Mouse (Mus musculus): ENCODE data around the gene Selenov. TPM values are rescaled to one million over a fixed set of nuclear protein-coding genes. Genes with fewer than 3 reads are reported as not detected.
"Not testable (repeated sequence)": the region's sequence is repeated elsewhere in the genome, so short reads cannot be mapped to it uniquely, and the experiment has no call there.

Gene Selenov
- polyA plus RNA-seq, 1 experiment from 2014 or later, result not detected

GRCm38 (mm10) chr7:28263786-28264185, 27.2 kb downstream of the Selenov start:
- Histone ChIP-seq H3K27ac (ENCODE audit: poor library complexity, severe bottlenecking) (no peak overlapping the region), H3K4me1 (replicated peaks) (peaks cover 4% of the 10 kb centered on the region), H3K9me3 (replicated peaks) (no peaks in the 10 kb centered on the region; the same call in 1 of the 2 replicates), H3K27me3 (replicated peaks) (no peaks in the 10 kb centered on the region), H3K4me3 (no peak overlapping the region), H3K36me3 (no peaks in the 10 kb centered on the region), H3K4me2 (no peak overlapping the region), H3K9ac (no peak overlapping the region)
- no peak for ATAC-seq (ENCODE audit: insufficient number of reproducible peaks, low FRiP score)
- 4% methylated on average over 13 of the region's 15 CpGs for WGBS

- ATAC-seq (ENCODE audit: insufficient number of reproducible peaks, low FRiP score), result no peak
- Histone ChIP-seq H3K4me3 (no peak overlapping the region), H3K4me1 (replicated peaks) (no peaks in the 10 kb centered on the region), H3K27ac (ENCODE audit: poor library complexity, severe bottlenecking) (no peak overlapping the region), H3K4me2 (no peak overlapping the region), H3K36me3 (no peaks in the 10 kb centered on the region), H3K9ac (no peak overlapping the region), H3K9me3 (replicated peaks) (no peaks in the 10 kb centered on the region; the same call in 1 of the 2 replicates), H3K27me3 (replicated peaks) (no peaks in the 10 kb centered on the region)
- WGBS, result 42% methylated on average over 5 of the region's 5 CpGs
Observed at GRCm38 (mm10) chr7:28262861-28263260, 28.1 kb downstream of the Selenov start.

GRCm38 (mm10) chr7:28255476-28255875, 35.5 kb downstream of the Selenov start:
- Histone ChIP-seq H3K27ac (ENCODE audit: poor library complexity, severe bottlenecking) (no peak overlapping the region), H3K27me3 (replicated peaks) (no peaks in the 10 kb centered on the region), H3K9me3 (replicated peaks) (peaks cover 9% of the 10 kb centered on the region; the same call in 1 of the 2 replicates), H3K9ac (no peak overlapping the region), H3K36me3 (no peaks in the 10 kb centered on the region), H3K4me1 (replicated peaks) (no peaks in the 10 kb centered on the region), H3K4me3 (no peak overlapping the region), H3K4me2 (no peak overlapping the region)
- WGBS, result 77% methylated on average over 6 of the region's 6 CpGs
- no peak for ATAC-seq (ENCODE audit: insufficient number of reproducible peaks, low FRiP score)

GRCm38 (mm10) chr7:28254591-28254990, 36.4 kb downstream of the Selenov start:
- Histone ChIP-seq H3K4me1 (replicated peaks) (no peaks in the 10 kb centered on the region), H3K4me3 (no peak overlapping the region), H3K27me3 (replicated peaks) (no peaks in the 10 kb centered on the region), H3K36me3 (no peaks in the 10 kb centered on the region), H3K9me3 (replicated peaks) (peaks cover 9% of the 10 kb centered on the region; the same call in 1 of the 2 replicates), H3K9ac (no peak overlapping the region), H3K4me2 (no peak overlapping the region), H3K27ac (ENCODE audit: poor library complexity, severe bottlenecking) (no peak overlapping the region)
- WGBS, result 81% methylated on average over 6 of the region's 6 CpGs
- no peak for ATAC-seq (ENCODE audit: insufficient number of reproducible peaks, low FRiP score)

- 84% methylated on average over 17 of the region's 17 CpGs for WGBS
Observed at GRCm38 (mm10) chr7:28251976-28252375, 39.0 kb downstream of the Selenov start.

GRCm38 (mm10) chr7:28248957-28249356, 42.0 kb downstream of the Selenov start:
- 82% methylated on average over 3 of the region's 3 CpGs for WGBS
- H3K9ac ChIP-seq, result no peak overlapping the region

More at GRCm38 (mm10) chr7:28251976-28252375, 39.0 kb downstream of the Selenov start:
- no peak overlapping the region for H3K4me3 ChIP-seq
- peaks cover 15% of the 10 kb centered on the region; the same call in 1 of the 2 replicates for H3K9me3 ChIP-seq (replicated peaks)
- no peaks in the 10 kb centered on the region for H3K36me3 ChIP-seq
- H3K4me1 ChIP-seq (replicated peaks), result no peaks in the 10 kb centered on the region
- no peak overlapping the region for H3K27ac ChIP-seq (ENCODE audit: poor library complexity, severe bottlenecking)
- H3K4me2 ChIP-seq, result no peak overlapping the region
- ATAC-seq (ENCODE audit: insufficient number of reproducible peaks, low FRiP score), result no peak
- H3K27me3 ChIP-seq (replicated peaks), result no peaks in the 10 kb centered on the region
- H3K9ac ChIP-seq, result no peak overlapping the region

GRCm38 (mm10) chr7:28243943-28244342, 47.0 kb downstream of the Selenov start:
- H3K36me3 ChIP-seq; ATAC-seq (ENCODE audit: insufficient number of reproducible peaks, low FRiP score); H3K27ac ChIP-seq (ENCODE audit: poor library complexity, severe bottlenecking); H3K4me3 ChIP-seq; H3K9me3 ChIP-seq (replicated peaks); H3K27me3 ChIP-seq (replicated peaks); H3K9ac ChIP-seq; H3K4me1 ChIP-seq (replicated peaks); H3K4me2 ChIP-seq: not testable (repeated sequence)
- WGBS, result 61% methylated on average over 2 of the region's 2 CpGs

More at GRCm38 (mm10) chr7:28248957-28249356, 42.0 kb downstream of the Selenov start:
- no peaks in the 10 kb centered on the region for H3K4me1 ChIP-seq (replicated peaks)
- peaks cover 6% of the 10 kb centered on the region; the same call in 1 of the 2 replicates for H3K9me3 ChIP-seq (replicated peaks)
- no peak overlapping the region for H3K4me2 ChIP-seq
- H3K27ac ChIP-seq (ENCODE audit: poor library complexity, severe bottlenecking), result no peak overlapping the region
- no peaks in the 10 kb centered on the region for H3K27me3 ChIP-seq (replicated peaks)
- no peaks in the 10 kb centered on the region for H3K36me3 ChIP-seq
- no peak for ATAC-seq (ENCODE audit: insufficient number of reproducible peaks, low FRiP score)
- no peak overlapping the region for H3K4me3 ChIP-seq

Other genes with a start within 250 kb of the Selenov start
- gene Psmc4, start 241.1 kb downstream of the Selenov start, polyA plus RNA-seq (2016; fragmentation: Nextera tagmentation; extraction: Ambion mirVana), result 236 and 237 TPM in 2 replicates
- not detected in 2 replicates for gene Fcgbp, start 219.9 kb downstream of the Selenov start, polyA plus RNA-seq (2016; fragmentation: Nextera tagmentation; extraction: Ambion mirVana)
- 0.04 and 0.08 TPM in 2 replicates for gene 9530053A07Rik, start 161.7 kb downstream of the Selenov start, polyA plus RNA-seq (2016; fragmentation: Nextera tagmentation; extraction: Ambion mirVana)
- 92.1 TPM in 2 replicates for gene Fbl, start 121.5 kb downstream of the Selenov start, polyA plus RNA-seq (2016; fragmentation: Nextera tagmentation; extraction: Ambion mirVana)
- 9.1 and 11.4 TPM in 2 replicates for gene Dyrk1b, start 111.7 kb downstream of the Selenov start, polyA plus RNA-seq (2016; fragmentation: Nextera tagmentation; extraction: Ambion mirVana)
- gene Eid2, start 23.3 kb downstream of the Selenov start, polyA plus RNA-seq (2016; fragmentation: Nextera tagmentation; extraction: Ambion mirVana), result 7.4 and 8.7 TPM in 2 replicates
- gene Eid2b, start 13.4 kb downstream of the Selenov start, polyA plus RNA-seq (2016; fragmentation: Nextera tagmentation; extraction: Ambion mirVana), result 8.2 and 8.8 TPM in 2 replicates
- 0.26 TPM in 1 of 2 replicates, not detected in the other for gene Dll3, start 11.1 kb upstream of the Selenov start, polyA plus RNA-seq (2016; fragmentation: Nextera tagmentation; extraction: Ambion mirVana)
- 133 and 136 TPM in 2 replicates for gene Timm50, start 20.9 kb upstream of the Selenov start, polyA plus RNA-seq (2016; fragmentation: Nextera tagmentation; extraction: Ambion mirVana)
- gene Supt5, start 47.6 kb upstream of the Selenov start, polyA plus RNA-seq (2016; fragmentation: Nextera tagmentation; extraction: Ambion mirVana), result 73.4 and 76.7 TPM in 2 replicates
- gene Rps16, start 59.5 kb upstream of the Selenov start, polyA plus RNA-seq (2016; fragmentation: Nextera tagmentation; extraction: Ambion mirVana), result 629 and 630 TPM in 2 replicates
- 58.0 and 65.3 TPM in 2 replicates for gene Plekhg2, start 81.4 kb upstream of the Selenov start, polyA plus RNA-seq (2016; fragmentation: Nextera tagmentation; extraction: Ambion mirVana)
- gene Zfp36, start 89.1 kb upstream of the Selenov start, polyA plus RNA-seq (2016; fragmentation: Nextera tagmentation; extraction: Ambion mirVana), result 15.9 and 16.5 TPM in 2 replicates
- 45.4 and 46.5 TPM in 2 replicates for gene Med29, start 101.5 kb upstream of the Selenov start, polyA plus RNA-seq (2016; fragmentation: Nextera tagmentation; extraction: Ambion mirVana)
- 68.5 and 70.4 TPM in 2 replicates for gene Paf1, start 101.8 kb upstream of the Selenov start, polyA plus RNA-seq (2016; fragmentation: Nextera tagmentation; extraction: Ambion mirVana)
- gene Gmfg, start 146.3 kb upstream of the Selenov start, polyA plus RNA-seq (2016; fragmentation: Nextera tagmentation; extraction: Ambion mirVana), result 4.9 and 5.4 TPM in 2 replicates
- 1.5 and 2.0 TPM in 2 replicates for gene Lrfn1, start 160.8 kb upstream of the Selenov start, polyA plus RNA-seq (2016; fragmentation: Nextera tagmentation; extraction: Ambion mirVana)
- gene Ifnl2, start 219.3 kb upstream of the Selenov start, polyA plus RNA-seq (2016; fragmentation: Nextera tagmentation; extraction: Ambion mirVana), result not detected in 2 replicates
- gene Ifnl3, start 231.7 kb upstream of the Selenov start, polyA plus RNA-seq (2016; fragmentation: Nextera tagmentation; extraction: Ambion mirVana), result not detected in 2 replicates
- not detected in 2 replicates for gene Sycn, start 249.7 kb upstream of the Selenov start, polyA plus RNA-seq (2016; fragmentation: Nextera tagmentation; extraction: Ambion mirVana)